Mouse (Mus musculus) G1E (cell line): ENCODE measurements around the gene Kcnn3. TPM values are rescaled to one million over a fixed set of nuclear protein-coding genes. Genes with fewer than 3 reads are reported as not detected.

Experiments used
- ATAC-seq: 2 replicates; pipeline ENCODE4 v1.8.0; 2016; ENCODE audit warnings: mild to moderate bottlenecking; ENCODE audit not compliant: insufficient number of reproducible peaks, poor library complexity, low FRiP score, severe bottlenecking; ENCODE audit errors: extremely low read depth
- DNase-seq: peaks from one replicate; pipeline ENCODE4 v3.0.0; 2012; ENCODE audit warnings: low spot score
- H3K27me3 ChIP-seq: 2 replicates; pipeline ENCODE4 v1.6.1; 2012; ENCODE audit warnings: mild to moderate bottlenecking, low read length, inconsistent platforms; ENCODE audit not compliant: insufficient read depth
- H3K36me3 ChIP-seq: replicated peaks from 2 replicates; pipeline ENCODE3; 2012; ENCODE audit warnings: mild to moderate bottlenecking, inconsistent platforms
- H3K4me1 ChIP-seq: 2 replicates; pipeline ENCODE4 v1.6.1; 2012; ENCODE audit warnings: low read depth, low read length, inconsistent platforms, mixed read lengths; ENCODE audit not compliant: insufficient read depth
- H3K4me3 ChIP-seq: 2 replicates; pipeline ENCODE4 v1.5.1; 2012; ENCODE audit warnings: low read depth, mild to moderate bottlenecking, inconsistent platforms, low read length, moderate library complexity, mixed read lengths
- H3K9me3 ChIP-seq: replicated peaks from 2 replicates; pipeline ENCODE4 v1.6.1; 2012; ENCODE audit warnings: inconsistent platforms
- CTCF ChIP-seq: IDR thresholded peaks from 2 replicates; pipeline ENCODE4 v1.5.1; 2012; ENCODE audit warnings: low read depth, low read length, inconsistent platforms, mixed read lengths
- GATA1 ChIP-seq: IDR thresholded peaks from 2 replicates; pipeline ENCODE4 v1.6.1; 2012; ENCODE audit warnings: borderline replicate concordance, low read length, inconsistent platforms, mixed read lengths
- GATA2 ChIP-seq: IDR thresholded peaks from 2 replicates; pipeline ENCODE4 v1.6.1; 2012; ENCODE audit warnings: low read depth, low read length, inconsistent platforms, borderline replicate concordance
- POLR2AphosphoS5 ChIP-seq: IDR thresholded peaks from 2 replicates; pipeline ENCODE4 v1.6.1; 2012; ENCODE audit warnings: low read depth, low read length, inconsistent platforms; ENCODE audit not compliant: insufficient replicate concordance
- TAL1 ChIP-seq: conservative IDR thresholded peaks from 2 replicates; pipeline ENCODE4 v1.6.1; 2012; ENCODE audit warnings: low read depth, low read length, inconsistent platforms, mixed read lengths
- polyA plus RNA-seq: library from polyadenylated mRNA; stranded (reverse); fragments of >175 nt; gene quantifications from 2 replicates; pipeline ENCODE4 v1.2.3, GENCODE M21; 2012
- total RNA-seq, 2 experiments: library from RNA; stranded (forward) in 1 of 2; stranded (reverse) in 1 of 2; fragments of 200-1000 nt in 1 of 2; fragments of >200 nt in 1 of 2; fragmentation: Nextera tagmentation in 1 of 2; gene quantifications; 2 replicates each; pipeline ENCODE4 v1.2.3; 2014 to 2017

Gene Kcnn3
- total and polyA plus RNA-seq, 3 experiments, result 0.16 TPM; not detected in 2

GRCm38 (mm10) chr3:89539740-89540370, 19.9 kb downstream of the Kcnn3 start:
- H3K4me1 ChIP-seq, result no peaks in the 10 kb centered on the region; the same call in 1 of the 2 replicates
- H3K9me3 ChIP-seq, result no peaks in the 10 kb centered on the region
- DNase-seq (no peak), ATAC-seq (no peak)
- H3K36me3 ChIP-seq, result no peaks in the 10 kb centered on the region
- TF ChIP-seq CTCF (no peak), GATA2 (no peak), TAL1 (no peak), POLR2AphosphoS5 (no peak), GATA1 (no peak)
- no peak overlapping the region for H3K4me3 ChIP-seq
- peaks cover 14% of the 10 kb centered on the region; the same call in 1 of the 2 replicates for H3K27me3 ChIP-seq

GRCm38 (mm10) chr3:89540371-89540743, 20.4 kb downstream of the Kcnn3 start:
- DNase-seq, result no peak
- ATAC-seq, result no peak
- TF ChIP-seq CTCF (no peak), GATA1 (no peak), GATA2 (no peak), TAL1 (no peak), POLR2AphosphoS5 (no peak)

GRCm38 (mm10) chr3:89546951-89547350, 27.0 kb downstream of the Kcnn3 start:
- Histone ChIP-seq H3K4me3 (no peak overlapping the region), H3K9me3 (no peaks in the 10 kb centered on the region), H3K27me3 (peaks cover 18% of the 10 kb centered on the region), H3K4me1 (no peaks in the 10 kb centered on the region), H3K36me3 (no peaks in the 10 kb centered on the region)
- no peak for DNase-seq
- TF ChIP-seq GATA2 (no peak), CTCF (no peak), TAL1 (no peak), POLR2AphosphoS5 (no peak), GATA1 (no peak)
- ATAC-seq, result no peak

More at GRCm38 (mm10) chr3:89540371-89540743, 20.4 kb downstream of the Kcnn3 start:
- H3K27me3 ChIP-seq, result peaks cover 16% of the 10 kb centered on the region; the same call in 1 of the 2 replicates
- H3K36me3 ChIP-seq, result no peaks in the 10 kb centered on the region
- no peaks in the 10 kb centered on the region for H3K9me3 ChIP-seq
- no peaks in the 10 kb centered on the region; the same call in 1 of the 2 replicates for H3K4me1 ChIP-seq
- H3K4me3 ChIP-seq, result no peak overlapping the region

GRCm38 (mm10) chr3:89548805-89549204, 28.8 kb downstream of the Kcnn3 start:
- TF ChIP-seq GATA2 (no peak), POLR2AphosphoS5 (no peak), TAL1 (no peak), GATA1 (no peak), CTCF (no peak)
- Histone ChIP-seq H3K4me1 (peaks cover 5% of the 10 kb centered on the region; the same call in 1 of the 2 replicates), H3K27me3 (peaks cover 16% of the 10 kb centered on the region), H3K36me3 (no peaks in the 10 kb centered on the region), H3K4me3 (no peak overlapping the region), H3K9me3 (no peaks in the 10 kb centered on the region)
- DNase-seq, result no peak
- no peak for ATAC-seq

GRCm38 (mm10) chr3:89549488-89549887, 29.5 kb downstream of the Kcnn3 start:
- ATAC-seq (no peak), DNase-seq (no peak)
- TF ChIP-seq GATA2 (no peak), POLR2AphosphoS5 (no peak), GATA1 (no peak)
- Histone ChIP-seq H3K9me3 (no peaks in the 10 kb centered on the region), H3K36me3 (no peaks in the 10 kb centered on the region), H3K4me3 (no peak overlapping the region), H3K4me1 (peaks cover 5% of the 10 kb centered on the region; the same call in 1 of the 2 replicates), H3K27me3 (peaks cover 13% of the 10 kb centered on the region)

- DNase-seq (no peak), ATAC-seq (no peak)
- no peaks in the 10 kb centered on the region for H3K9me3 ChIP-seq
- no peak for TF ChIP-seq GATA1
- no peak for TF ChIP-seq TAL1
- no peak for TF ChIP-seq CTCF
- no peak for TF ChIP-seq POLR2AphosphoS5
- TF ChIP-seq GATA2, result no peak
- peaks cover 5% of the 10 kb centered on the region; the same call in 1 of the 2 replicates for H3K4me1 ChIP-seq
- H3K4me3 ChIP-seq, result no peak overlapping the region
- H3K27me3 ChIP-seq, result peaks cover 9% of the 10 kb centered on the region
- H3K36me3 ChIP-seq, result no peaks in the 10 kb centered on the region
Observed at GRCm38 (mm10) chr3:89551880-89552279, 31.9 kb downstream of the Kcnn3 start.
